Mouse (Mus musculus) ES-E14 (cell line): ENCODE measurements at regions not wholly inside any gene's neighbourhood (a gene's known extent, or its start where the extent isn't known, plus 50 kb on each side); places are given as distances from the start of the nearest gene placed in this dataset.

Source experiments
- CHD2 ChIP-seq: IDR thresholded peaks from 2 replicates; pipeline ENCODE4 v1.6.1; 2014; ENCODE audit warnings: mild to moderate bottlenecking, low read depth, low read length, inconsistent platforms
- HCFC1 ChIP-seq: IDR thresholded peaks from 2 replicates; pipeline ENCODE4 v1.6.1; 2012; ENCODE audit warnings: low read length, inconsistent platforms, borderline replicate concordance; ENCODE audit not compliant: insufficient read depth
- MAFK ChIP-seq: IDR thresholded peaks from 2 replicates; pipeline ENCODE4 v1.6.1; 2014; ENCODE audit warnings: mild to moderate bottlenecking, low read depth, low read length, inconsistent platforms; ENCODE audit not compliant: insufficient read depth
- ZC3H11A ChIP-seq: IDR thresholded peaks from 2 replicates; pipeline ENCODE4 v1.6.1; 2012; ENCODE audit warnings: low read depth, mild to moderate bottlenecking, inconsistent platforms, low read length, borderline replicate concordance
- ZNF384 ChIP-seq: IDR thresholded peaks from 2 replicates; pipeline ENCODE4 v1.6.1; 2012; ENCODE audit warnings: low read depth, low read length, inconsistent platforms

GRCm38 (mm10) chr8:79498611-79499010 is 99.3 kb upstream of the Smad1 start:
- no peak for TF ChIP-seq ZNF384
- TF ChIP-seq HCFC1: no peak
- TF ChIP-seq CHD2: no peak
- TF ChIP-seq ZC3H11A: no peak
- no peak for TF ChIP-seq MAFK
